Mouse (Mus musculus) layer of hippocampus, adult 11-12 months (tissue): Measurements from ENCODE around the gene Ash1l.

Experiments used
- DNase-seq: peaks from one replicate; pipeline ENCODE4 v3.0.0; 2022; ENCODE audit warnings: low spot score

Ash1l gene

GRCm38 (mm10) chr3:89091811-89092508, 141.5 kb downstream of the Ash1l start:
- no peak for DNase-seq

- no peak for DNase-seq
These were observed 142.2 kb downstream of the Ash1l start for GRCm38 (mm10) chr3:89092509-89093090.

- DNase-seq: peak; percentile 92
These were observed 142.8 kb downstream of the Ash1l start, which contains the start of gene Rusc1 for GRCm38 (mm10) chr3:89093175-89093574. Gene Rusc1 (minus strand): TSS chr3:89093311.

- DNase-seq: no peak
These were observed 143.6 kb downstream of the Ash1l start for GRCm38 (mm10) chr3:89094021-89094420.

DNA sequence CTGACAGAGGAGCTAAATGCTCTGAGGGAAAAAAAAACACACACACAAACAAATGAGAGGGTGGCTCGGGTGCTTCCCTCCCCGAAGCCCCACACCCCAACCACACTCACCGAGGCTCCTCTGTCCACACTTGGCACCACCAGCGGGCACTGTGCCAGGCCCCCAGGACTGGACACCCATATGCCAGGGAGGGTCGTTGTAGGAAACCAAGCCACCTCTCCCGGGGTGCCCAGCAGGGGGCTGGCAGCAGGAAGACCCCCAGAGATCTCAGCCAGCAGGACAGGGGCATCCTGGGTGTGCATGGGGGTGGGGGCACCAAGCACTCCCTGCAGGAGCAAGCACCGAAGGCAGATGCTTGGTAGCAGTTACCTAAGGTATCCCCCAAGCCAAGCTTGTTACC, 150.4 kb downstream of the Ash1l start, which contains the start of gene Gm43738:
Gene Gm43738, minus strand, starts transcription at position 289 of the 400 bp plus-strand sequence.
- no peak for DNase-seq

DNA sequence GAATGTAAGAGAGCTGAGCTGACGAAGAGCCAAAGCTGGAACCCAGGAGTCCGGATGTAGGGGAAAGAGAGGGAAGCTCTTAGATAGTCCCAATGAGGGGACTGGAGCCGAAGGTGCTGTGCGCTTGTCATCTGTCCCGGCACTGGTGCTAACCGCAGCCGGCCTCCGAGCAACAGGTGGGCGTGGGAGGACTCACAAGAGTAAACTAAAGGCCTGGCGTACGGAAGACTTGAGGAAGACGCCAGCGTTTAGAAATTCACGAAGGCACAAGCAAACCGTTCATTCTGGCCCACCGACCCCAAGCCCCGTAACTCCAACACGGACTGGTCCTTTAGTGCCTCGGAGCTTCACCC, 151.0 kb downstream of the Ash1l start:
- DNase-seq: no peak

GRCm38 (mm10) chr3:89101812-89102494, 151.5 kb downstream of the Ash1l start, which contains the start of gene Fdps:
Gene Fdps (minus strand): TSS chr3:89101959.
- DNase-seq: peak; percentile 99

- DNase-seq: no peak
These were observed 152.3 kb downstream of the Ash1l start for GRCm38 (mm10) chr3:89102495-89103290.

DNA sequence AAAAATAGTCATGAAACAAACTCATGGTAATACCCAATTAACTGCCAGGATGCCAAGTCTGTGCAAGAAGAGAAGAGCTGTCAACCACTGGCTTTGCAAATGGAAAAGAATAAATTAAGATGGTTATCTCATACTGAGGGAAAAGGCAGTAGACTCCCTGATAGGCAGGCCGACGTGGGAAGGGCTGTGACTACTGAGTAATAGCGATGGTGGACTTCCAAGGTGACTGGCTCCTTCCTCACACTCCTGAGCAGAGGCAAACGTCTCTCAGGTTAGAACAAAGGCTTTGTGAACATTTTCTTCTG, 152.8 kb downstream of the Ash1l start:
- DNase-seq: no peak

GRCm38 (mm10) chr3:89106881-89107280, 156.5 kb downstream of the Ash1l start:
- DNase-seq: no peak

- DNase-seq: no peak
These were observed 157.1 kb downstream of the Ash1l start for GRCm38 (mm10) chr3:89107545-89107944.

DNA sequence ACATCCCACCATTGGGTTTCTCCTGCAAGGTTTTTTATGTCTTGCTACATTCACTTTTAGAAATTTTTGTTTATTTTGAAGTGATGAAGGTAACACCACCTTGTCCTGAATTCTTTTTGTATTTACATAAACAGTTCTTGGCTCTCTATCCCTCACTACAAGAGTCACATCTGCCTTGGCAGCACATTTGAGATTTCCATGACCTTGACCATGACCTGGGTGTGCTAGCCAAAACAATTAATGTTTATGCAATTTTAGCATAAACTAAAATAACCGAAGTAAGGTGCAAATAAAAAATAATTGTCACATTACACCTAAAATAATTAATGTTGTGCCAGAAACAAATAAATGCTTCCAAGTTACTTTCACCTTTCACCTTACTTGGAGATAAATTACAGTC, 157.7 kb downstream of the Ash1l start:
- no peak for DNase-seq

DNA sequence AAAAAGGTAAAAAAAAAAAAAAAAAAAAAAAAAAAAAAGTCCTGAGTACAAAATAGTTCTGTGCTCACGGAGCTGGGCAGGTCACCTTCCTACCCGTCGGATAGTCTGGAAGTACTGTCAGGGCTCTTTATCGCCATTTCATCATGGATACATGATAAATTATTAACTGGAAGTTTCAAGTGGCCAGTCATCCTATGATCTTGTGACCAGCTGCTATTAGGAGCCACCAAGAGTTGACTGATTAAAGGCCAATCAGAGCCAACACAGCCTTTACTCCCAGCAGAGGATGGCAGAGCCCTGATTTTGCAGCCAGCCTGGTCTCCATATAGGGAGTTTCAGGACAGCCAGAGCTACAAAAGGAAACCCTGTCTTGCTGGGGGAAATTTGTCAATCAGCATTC, 162.6 kb downstream of the Ash1l start:
- no peak for DNase-seq

GRCm38 (mm10) chr3:89115522-89115921, 165.1 kb downstream of the Ash1l start:
- DNase-seq: no peak

- no peak for DNase-seq
These were observed 172.9 kb downstream of the Ash1l start for GRCm38 (mm10) chr3:89123313-89123712.

DNA sequence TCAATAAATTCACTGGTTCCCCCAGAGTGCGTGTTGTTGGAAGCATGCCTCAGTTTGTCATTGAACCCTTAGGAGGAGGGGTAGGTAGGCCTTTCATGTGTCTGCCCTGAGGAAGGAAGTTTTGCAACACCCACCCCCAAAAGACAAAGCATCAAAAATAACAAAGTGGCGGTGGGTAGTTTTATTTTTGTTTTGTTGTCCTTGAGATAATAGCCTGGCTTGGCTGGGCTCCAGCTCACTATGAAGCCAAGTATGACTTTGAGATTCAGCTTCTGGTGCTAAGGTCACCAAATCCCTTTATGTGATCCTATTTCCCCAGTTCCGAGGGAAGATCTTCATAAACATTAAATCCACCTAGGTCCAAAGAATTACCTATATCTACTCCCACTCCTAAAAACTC, 173.8 kb downstream of the Ash1l start:
- DNase-seq: no peak

DNA sequence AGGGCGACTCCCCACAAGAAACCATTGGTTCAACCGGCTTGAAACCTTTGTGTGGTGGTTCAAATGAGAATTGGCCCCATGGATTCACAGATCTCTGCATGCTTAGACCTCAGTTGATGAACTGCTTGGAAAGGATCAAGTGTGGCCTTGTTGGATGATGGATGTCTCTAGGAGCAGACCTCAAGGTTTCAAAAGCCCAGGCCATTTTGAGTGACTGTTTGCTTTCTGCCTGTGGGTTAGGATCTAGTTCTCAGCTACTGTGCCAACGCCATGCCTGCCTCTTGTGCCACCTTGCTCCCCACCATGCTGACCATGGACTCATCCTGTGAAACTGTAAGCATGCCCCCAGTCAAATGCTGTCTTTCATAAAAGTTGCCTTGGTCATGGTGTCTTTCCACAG, 175.6 kb downstream of the Ash1l start:
- DNase-seq: no peak
